Mouse (Mus musculus): ENCODE measurements at regions not wholly inside any gene's neighbourhood (a gene's known extent, or its start where the extent isn't known, plus 50 kb on each side); places are given as distances from the start of the nearest gene placed in this dataset.
A peak's percentile ranks its signal among the peaks of the same experiment; 100 is the strongest.

- peak; percentile 63 for DNase-seq
Measured at GRCm38 (mm10) chr4:131161501-131161900, 217.3 kb downstream of the Matn1 start.

GRCm38 (mm10) chr4:131163782-131164315 lies 219.7 kb downstream of the Matn1 start:
- DNase-seq: no peak

GRCm38 (mm10) chr4:131166574-131167270 lies 222.5 kb downstream of the Matn1 start:
- DNase-seq: peak; percentile 56 to 67

GRCm38 (mm10) chr4:131167921-131168320 lies 223.7 kb downstream of the Matn1 start:
- DNase-seq: no peak

- no peak for DNase-seq
Measured at GRCm38 (mm10) chr4:131173783-131174460, 229.7 kb downstream of the Matn1 start.

- DNase-seq: no peak
Measured at GRCm38 (mm10) chr4:131176701-131177100, 232.5 kb downstream of the Matn1 start.

- no peak for DNase-seq
Measured at GRCm38 (mm10) chr4:131177889-131178288, 233.7 kb downstream of the Matn1 start.

GRCm38 (mm10) chr4:131178642-131179041 lies 234.5 kb downstream of the Matn1 start:
- DNase-seq: peak in 1 of 2 experiments; percentile 51

GRCm38 (mm10) chr4:131188066-131188465 lies 243.9 kb downstream of the Matn1 start:
- DNase-seq: peak; percentile 47 to 71

GRCm38 (mm10) chr4:131191106-131191880 lies 247.1 kb downstream of the Matn1 start:
- peak; percentile 74 to 79 for DNase-seq

GRCm38 (mm10) chr4:131193900-131194419 lies 249.8 kb downstream of the Matn1 start:
- DNase-seq: peak in 1 of 2 experiments; percentile 57

- DNase-seq: no peak
Measured at GRCm38 (mm10) chr4:131196147-131196546, 252.0 kb downstream of the Matn1 start.

- DNase-seq: no peak
Measured at GRCm38 (mm10) chr4:131203721-131204120, 259.5 kb downstream of the Matn1 start.

- no peak for DNase-seq
Measured at GRCm38 (mm10) chr4:131204722-131205121, 260.5 kb downstream of the Matn1 start.

GRCm38 (mm10) chr4:131205127-131205526 lies 260.9 kb downstream of the Matn1 start:
- DNase-seq: peak; percentile 39 to 59

- DNase-seq: peak; percentile 89 to 95
Measured at GRCm38 (mm10) chr4:131205685-131206084, 261.5 kb downstream of the Matn1 start.

- DNase-seq: peak in 1 of 2 experiments; percentile 42
Measured at GRCm38 (mm10) chr4:131206181-131206885, 262.1 kb downstream of the Matn1 start.

GRCm38 (mm10) chr4:131206886-131207200 lies 262.7 kb downstream of the Matn1 start:
- DNase-seq: peak; percentile 50 to 62

- DNase-seq: no peak
Measured at GRCm38 (mm10) chr4:131207249-131207648, 263.1 kb downstream of the Matn1 start.

- no peak for DNase-seq
Measured at GRCm38 (mm10) chr4:131208166-131208565, 264.0 kb downstream of the Matn1 start.

GRCm38 (mm10) chr4:131208637-131209036 lies 264.5 kb downstream of the Matn1 start:
- no peak for DNase-seq

GRCm38 (mm10) chr4:131212711-131213110 lies 268.5 kb downstream of the Matn1 start:
- DNase-seq: no peak
